Mouse (Mus musculus): ENCODE data around the gene Armc8.

DNA sequence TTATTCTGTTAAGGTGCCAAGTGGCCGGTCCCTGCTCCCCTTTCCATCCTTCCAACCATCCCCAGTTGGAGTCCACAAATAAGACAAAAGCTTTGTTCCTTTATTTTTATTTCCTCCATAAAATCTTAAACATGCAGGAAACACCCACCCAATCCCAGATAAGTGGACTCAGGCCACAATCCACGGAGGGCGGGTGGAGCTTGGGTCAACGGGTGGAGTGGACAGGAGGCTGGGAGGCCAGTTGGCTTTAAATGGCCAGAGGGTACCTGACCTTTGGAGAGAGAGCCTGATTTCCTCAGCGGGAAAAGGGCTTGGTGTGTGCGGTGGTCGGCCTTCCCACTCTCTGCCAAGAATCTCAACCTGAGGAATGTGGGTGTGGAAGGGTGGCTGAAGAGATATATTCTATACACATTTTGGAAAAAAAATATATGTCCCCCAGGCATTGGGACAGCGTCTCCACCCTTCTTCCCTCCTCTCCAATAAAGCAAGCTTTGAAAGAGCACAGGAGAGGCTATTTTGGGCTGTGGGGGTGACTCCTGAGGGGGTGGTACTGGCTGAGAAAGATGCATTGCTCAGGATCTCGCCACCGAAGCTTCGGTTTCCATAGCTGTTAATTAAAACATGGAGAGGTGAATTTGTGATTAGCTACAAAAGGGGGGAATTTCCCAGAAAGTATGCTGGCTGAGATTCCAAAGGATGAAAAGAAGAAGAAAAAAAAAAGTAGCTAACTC lies 139.9 kb downstream of the Armc8 start:
- TF ChIP-seq GATA1 (IDR thresholded peaks at IDR 0.05; ENCODE audit: low read length) (no peak), TAL1 (IDR thresholded peaks at IDR 0.05; ENCODE audit: low read length) (no peak)

Measured in erythroblast, embryonic 14.5 days (primary cell).